Mouse (Mus musculus) testis, postnatal 14 days (tissue): ENCODE results near the gene Mau2.

ENCODE experiments used
- DNase-seq: peaks from one replicate; pipeline ENCODE4 v3.0.0; 2021; ENCODE audit warnings: low spot score

The Mau2 gene

DNA sequence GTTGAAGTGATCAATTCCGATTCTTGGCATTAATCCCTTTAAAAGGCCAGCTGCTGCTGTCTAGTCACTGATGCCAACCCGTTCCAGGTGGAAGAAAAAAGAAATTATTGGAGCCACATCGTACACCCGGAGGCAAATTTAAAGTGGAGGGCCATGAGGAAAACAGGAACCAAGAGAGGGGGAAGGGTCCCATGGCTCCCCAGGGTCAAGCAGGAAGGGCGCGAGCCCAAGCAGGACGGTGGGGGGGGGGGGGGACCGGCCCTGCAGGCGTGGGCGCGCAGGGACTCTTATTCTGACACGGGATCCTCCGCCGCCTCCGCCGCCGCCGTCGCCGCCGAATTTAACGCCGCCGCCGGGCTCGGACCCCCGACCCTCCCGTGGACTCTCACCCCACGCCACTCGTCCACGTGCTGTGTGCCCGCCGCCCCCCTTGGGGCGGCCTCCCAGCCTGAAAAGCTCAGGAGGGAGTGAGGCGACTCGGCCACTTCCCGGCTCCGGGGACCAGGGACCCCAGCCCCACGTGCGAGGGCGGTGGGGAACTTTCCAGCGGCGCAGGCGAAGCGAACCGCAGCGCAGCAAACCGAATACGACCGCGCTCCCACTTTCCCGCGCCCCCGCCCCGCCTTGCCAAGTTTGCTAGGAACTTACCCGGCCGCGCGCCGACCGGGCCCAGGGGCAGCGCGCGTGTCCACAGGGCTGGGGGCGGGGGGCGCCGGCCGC lies 68.9 kb downstream of the Mau2 start:
- DNase-seq = no peak

DNA sequence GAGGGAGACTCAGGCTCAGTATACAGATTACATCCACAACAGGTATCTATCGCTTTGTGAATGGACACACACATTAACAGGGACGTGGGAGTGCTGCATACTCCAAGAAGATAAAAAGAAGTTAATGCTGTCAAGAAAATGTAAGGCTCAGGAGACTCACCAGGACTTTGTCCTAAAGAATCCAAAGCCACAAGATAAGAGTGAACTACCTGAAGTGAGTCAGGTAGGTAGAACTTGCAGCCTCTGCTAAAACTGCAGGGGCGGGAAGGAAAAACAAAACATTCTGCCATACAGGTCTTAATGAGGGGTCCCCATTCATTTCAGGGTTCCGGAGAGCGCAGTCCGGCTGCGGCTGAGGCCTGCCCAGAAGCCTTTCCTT lies 69.5 kb downstream of the Mau2 start:
- no peak for DNase-seq

DNA sequence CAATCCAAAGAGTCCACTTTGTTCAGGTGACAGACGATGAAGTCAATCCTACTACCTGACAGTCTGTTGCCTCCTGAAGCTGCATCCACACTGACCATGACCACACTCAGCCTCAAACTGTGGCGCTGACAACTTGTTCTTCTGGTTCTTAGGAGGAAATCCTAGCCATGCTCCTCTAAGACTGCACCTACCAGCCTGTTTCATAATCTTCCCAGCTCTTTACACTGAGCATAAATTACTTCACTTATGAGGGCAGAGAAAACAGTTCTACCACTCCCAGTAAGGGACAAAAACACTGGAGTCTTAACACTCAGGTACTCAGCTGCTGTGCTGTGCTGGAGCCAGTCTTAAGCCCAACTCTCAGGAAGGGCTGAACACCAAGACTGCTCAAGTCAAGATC lies 71.7 kb downstream of the Mau2 start:
- no peak for DNase-seq

DNA sequence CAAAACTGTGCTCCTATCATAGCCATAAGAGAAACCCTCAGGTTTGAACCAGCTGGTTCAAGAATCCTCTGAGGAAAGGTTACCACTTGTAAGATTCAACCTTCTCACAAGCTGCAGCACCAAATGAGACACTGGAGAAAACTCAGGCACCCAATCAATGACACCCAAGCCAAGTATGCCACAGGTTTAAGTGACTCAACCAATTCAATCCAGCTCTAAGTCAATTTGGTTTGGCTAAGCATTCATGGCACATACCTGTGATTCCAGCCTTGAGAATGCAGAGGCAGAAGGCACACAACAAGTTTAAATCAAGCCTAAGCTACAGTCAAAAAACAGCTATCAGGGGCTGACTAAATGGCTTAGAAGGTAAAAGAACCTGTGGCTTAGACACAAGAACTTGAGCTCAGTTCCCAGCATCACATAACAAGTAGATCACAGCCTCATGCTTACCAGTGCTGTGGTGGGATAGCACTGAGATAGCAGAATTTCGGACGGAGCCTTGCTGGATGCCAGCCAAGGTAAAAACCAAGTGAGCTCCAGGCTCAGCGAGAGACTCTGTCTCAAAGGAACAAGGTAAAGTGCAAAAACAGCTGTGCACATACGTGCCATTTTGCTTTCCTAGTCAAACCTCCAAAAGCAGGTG lies 75.1 kb downstream of the Mau2 start:
- no peak for DNase-seq
